Mouse (Mus musculus): Measurements from ENCODE around the gene Zfp58.
"Not testable (repeated sequence)": the region's sequence is repeated elsewhere in the genome, so short reads cannot be mapped to it uniquely, and the experiment has no call there.

The Zfp58 gene

GRCm38 (mm10) chr13:67500084-67500719 is at the start of gene Zfp58:
Gene Zfp58 (minus strand): TSS chr13:67500555.
- in situ Hi-C loops (cut with MboI), result no loop called here

GRCm38 (mm10) chr13:67545941-67546340 is 45.6 kb upstream of the Zfp58 start:
- in situ Hi-C loops (cut with MboI), result no loop called here

- in situ Hi-C loops (cut with MboI), result no loop called here
Measured at GRCm38 (mm10) chr13:67527049-67527730, 26.8 kb upstream of the Zfp58 start.

GRCm38 (mm10) chr13:67525753-67526410 is 25.5 kb upstream of the Zfp58 start, which contains the start of the genes Gm26965 and Zfp87:
Gene Gm26965 (minus strand): TSS chr13:67526151.
Gene Zfp87 (minus strand): TSS chr13:67526177.
- in situ Hi-C loops (cut with MboI), result no loop called here

GRCm38 (mm10) chr13:67500908-67501307 is 553 bp upstream of the Zfp58 start:
- in situ Hi-C loops (cut with MboI), result no loop called here

DNA sequence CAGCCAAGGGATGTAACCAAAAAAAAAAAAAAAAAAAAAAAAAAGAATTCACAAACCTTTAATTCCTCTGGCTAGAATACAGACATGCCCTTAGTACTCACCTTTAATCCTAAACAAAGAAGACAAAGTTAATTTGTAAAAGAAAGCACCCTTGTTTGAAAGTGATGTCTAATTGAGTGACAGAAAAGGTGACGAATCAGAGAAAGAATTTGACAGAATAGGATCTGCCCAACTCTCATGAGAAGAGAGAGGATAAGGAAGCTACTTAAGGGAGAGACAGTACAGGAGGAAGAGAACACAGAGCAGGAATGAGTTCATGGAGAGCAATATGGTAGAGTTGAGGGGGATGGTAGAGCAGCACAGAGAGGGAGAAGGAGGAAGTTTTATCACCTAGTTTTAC is 4.7 kb downstream of the Zfp58 start:
- in situ Hi-C loops (cut with MboI), result no loop called here

GRCm38 (mm10) chr13:67484424-67484811 is 15.9 kb downstream of the Zfp58 start:
- in situ Hi-C loops (cut with MboI), result no loop called here

DNA sequence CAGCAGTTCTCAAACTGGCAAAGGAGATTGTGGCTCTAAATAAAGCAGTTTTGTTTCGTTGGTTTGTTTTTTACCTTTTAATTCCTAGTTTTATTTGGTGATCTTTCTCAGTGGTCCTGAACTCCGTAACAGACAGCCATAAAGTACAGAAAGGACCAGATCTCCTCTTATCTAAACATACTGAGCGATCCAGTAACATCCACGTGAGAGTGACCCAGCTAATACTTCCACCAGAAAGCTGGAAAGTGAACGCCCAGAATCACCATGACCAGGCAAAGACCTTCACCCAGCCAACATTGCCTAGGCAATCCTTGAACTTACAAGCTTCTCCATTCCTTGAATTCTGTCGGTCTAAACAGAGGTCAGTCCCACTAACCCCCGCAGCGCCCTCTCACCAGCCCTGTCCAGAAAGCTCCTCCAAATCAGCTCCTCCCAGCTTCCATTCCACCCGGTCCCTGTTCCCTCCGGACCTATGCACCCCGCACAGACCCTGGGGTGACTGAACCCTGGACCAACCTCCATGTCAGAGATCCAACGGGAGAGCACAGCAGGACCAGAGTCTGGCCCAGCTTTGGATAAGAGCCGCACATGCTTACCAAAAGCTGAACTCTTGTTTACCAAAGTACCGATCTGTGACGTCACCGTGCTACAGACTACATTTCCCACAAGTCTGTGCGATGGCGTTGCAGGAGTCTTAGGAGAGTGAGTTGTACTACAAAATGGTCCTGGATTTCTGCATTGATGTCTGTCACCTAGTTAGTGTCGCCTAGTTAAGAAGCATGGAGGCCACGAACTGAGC is 16.5 kb downstream of the Zfp58 start, which contains the start of gene Zfp874b:
Gene Zfp874b, minus strand, starts transcription at position 634 of the 799 bp plus-strand sequence.
- in situ Hi-C loops (cut with MboI), result no loop called here

DNA sequence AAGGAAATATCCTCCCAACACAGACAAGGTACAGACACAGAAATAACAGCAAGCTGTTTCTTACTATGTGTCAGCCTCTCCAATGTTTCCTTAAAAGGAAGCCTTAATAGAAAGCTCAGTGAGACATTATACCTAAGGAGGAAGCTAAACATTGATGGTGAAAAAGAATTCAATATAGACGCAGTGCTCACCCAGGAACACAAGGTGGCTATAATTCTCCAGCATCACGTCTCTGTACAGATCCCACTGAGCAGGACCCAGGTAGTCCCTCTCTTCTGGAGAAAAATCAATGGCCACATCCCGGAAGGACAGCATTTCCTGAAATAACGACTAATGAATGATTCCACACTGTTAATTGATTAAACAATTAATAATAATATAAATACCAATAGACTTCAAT is 18.8 kb downstream of the Zfp58 start:
- in situ Hi-C loops (cut with MboI), result no loop called here

DNA sequence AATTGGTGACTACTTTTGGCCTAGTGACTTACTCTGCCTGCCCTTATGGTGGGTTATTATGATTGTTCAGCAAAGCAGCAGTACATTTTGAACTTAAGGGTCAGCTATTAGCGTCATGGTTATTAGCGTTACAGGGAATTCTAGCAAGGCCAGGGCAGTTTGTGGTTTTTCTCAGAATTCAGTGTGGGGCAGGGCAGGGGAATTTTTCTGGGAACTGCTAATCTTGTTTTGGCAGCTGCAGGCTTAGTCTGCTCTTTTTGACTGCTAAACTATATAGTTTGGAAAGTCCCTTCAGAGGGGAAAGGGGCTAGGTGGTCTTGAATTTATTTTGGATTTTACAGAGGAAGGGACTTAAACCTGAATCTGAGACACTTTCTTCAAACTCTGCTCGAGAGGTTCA is 31.1 kb downstream of the Zfp58 start:
- in situ Hi-C loops (cut with MboI), result no loop called here

- in situ Hi-C loops (cut with MboI), result not testable (repeated sequence)
Measured at GRCm38 (mm10) chr13:67463506-67464185, 36.7 kb downstream of the Zfp58 start.

GRCm38 (mm10) chr13:67452021-67452309 is 48.4 kb downstream of the Zfp58 start:
- in situ Hi-C loops (cut with MboI), result no loop called here

DNA sequence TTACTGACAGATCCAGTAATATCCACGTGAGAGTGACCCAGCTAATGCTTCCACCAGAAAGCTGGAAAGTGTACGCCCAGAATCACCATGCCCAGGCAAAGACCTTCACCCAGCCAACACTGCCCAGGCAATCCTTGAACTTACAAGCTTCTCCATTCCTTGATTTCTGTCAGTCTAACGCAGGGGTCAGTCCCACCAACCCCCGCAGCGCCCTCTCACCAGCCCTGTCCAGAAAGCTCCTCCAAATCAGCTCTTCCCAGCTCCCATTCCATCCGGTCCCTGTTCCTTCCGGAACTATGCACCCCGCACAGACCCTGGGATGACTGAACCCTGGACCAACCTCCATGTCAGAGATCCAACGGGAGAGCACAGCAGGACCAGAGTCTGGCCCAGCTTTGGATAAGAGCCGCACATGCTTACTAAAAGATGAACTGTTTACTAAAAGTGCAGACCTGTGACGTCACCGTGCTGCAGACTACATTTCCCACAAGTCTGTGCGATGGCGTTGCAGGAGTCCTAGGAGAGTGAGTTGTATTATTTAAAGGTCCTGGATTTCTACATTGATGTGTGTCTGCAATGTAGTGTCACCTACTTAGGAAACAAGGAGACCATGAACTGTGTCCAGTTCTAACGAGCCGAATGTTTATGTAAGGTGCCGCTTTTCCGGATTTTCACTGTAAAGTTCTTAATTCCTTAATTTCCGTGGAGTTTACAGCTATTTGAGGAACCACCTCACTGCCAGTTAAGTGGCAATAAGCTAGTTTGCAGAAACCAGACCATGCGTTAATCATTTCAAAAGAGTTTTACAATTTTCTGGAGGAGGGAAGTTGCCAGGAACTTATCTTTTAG is 49.0 kb downstream of the Zfp58 start, which contains the start of gene Zfp874a:
Gene Zfp874a, minus strand, starts transcription at position 453 of the 849 bp plus-strand sequence.
- in situ Hi-C loops (cut with MboI), result no loop called here
